Mouse (Mus musculus): ENCODE measurements around the gene Sgta.
"Not testable (repeated sequence)": the region's sequence is repeated elsewhere in the genome, so short reads cannot be mapped to it uniquely, and the experiment has no call there.

Gene Sgta

DNA sequence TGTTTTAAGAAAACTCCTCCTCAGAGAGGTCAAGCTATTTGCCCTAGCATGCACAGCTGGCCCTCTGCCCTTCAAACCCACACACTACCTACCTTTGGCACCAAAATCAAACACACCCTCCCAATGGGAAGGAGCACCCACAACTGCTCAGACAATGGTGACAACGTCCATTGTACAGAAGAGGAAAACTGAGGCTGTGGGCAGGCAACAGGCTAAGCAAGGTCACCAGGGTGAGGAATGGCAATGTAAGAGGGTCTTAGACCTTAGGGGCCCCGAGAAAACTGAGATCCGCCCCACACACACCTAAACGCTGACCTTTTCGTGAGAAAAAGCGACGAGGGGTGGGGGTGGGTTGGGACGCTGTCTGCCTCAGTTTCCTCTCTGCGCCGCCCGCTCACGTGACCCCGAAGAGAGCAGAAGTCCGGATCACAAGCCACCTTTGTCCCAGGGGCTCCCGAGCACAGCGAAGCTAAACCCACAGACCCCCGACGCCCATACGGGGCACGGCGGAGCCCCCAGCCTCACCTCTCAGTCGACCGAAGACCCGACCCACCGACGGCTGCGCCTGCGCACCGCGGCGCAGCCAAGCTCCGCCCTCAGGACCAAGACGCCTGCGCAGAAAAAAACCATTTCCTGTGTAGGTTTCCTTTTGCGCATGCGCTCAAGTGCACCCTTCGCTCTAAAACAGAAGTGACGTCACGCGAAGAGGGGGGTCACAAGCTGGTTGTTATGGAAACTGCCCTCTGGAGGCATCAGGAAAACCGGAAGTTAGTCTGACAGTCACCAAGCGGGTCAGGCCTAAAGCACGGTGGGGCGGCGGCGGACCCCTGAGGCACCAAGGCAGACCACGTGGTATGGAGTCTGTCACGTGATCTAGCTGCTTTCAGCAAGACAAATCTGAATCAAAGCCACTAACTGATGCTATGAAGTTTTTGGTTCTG lies at the start of gene Sgta:
Gene Sgta (minus strand): TSS at position 579 of the 941 bp plus-strand sequence.
- peak; percentile 99 to 100 for DNase-seq

DNA sequence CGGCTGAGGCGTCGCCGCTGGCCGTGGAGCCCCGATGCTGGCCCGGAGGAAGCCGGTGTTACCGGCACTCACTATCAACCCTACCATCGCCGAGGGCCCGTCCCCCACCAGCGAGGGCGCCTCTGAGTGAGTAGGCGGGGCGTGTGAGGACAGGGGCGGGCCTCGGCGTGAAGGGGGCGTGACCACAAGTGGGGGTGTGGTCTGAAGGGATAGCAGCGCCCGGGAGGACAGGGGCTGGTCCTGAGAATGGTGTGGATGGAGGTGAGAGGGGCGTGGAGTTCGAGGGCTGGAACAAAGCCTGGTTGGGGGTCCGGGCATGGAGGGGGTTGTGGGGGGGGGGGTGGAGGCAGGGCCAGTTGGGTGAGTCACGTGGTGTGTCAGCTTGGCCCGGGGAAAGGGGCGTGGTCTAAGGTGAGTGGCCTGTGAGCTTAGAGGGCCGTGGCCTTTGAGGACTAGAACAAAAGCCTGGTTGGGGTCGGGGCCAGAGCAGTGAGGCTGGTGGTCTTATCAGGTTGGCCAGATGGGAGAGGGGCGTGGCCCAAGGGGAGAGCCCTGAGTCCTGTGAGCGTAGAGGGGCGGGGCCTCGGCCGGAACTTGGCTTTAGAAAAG lies 46.2 kb upstream of the Sgta start:
- DNase-seq: peak; percentile 85 to 88

GRCm38 (mm10) chr10:81105565-81106112 lies 45.7 kb upstream of the Sgta start, which contains the start of gene Map2k2:
Gene Map2k2 (plus strand): TSS chr10:81105915.
- peak; percentile 96 to 98 for DNase-seq

DNA sequence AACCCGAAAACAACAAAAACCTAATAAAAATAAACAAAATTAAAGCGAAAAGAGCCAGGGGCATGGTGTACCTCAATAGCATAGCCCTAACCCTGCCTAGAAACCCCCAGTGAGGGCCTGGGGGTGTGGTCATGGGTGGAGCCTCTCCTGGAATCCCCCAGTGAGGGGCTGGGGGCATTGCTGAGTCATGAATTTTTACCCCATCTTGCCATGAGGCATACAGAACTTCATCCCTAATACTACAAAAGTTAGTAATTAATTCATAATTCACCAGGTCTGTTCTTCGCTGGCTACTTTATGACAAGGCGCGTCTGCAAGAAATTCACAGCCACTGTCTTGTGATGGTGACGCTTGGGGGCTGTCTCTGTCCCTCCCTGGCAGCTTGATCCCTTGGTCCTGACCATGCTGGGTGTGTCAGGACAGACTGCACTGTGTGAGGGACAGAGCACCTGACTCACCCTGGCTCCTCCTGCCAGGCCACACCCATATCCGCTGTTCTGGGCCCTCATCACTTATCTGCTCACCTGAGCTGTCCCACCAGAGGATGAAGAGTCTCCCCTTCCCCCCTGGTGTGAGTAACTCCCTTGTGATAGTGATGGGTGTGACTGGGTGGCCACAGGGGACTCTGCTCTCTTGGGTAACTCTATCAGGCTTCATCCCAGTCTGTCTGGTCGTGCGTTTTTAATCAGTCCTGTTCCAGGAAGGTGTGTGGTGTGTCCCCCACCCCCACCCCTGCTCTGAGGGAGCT lies 35.1 kb upstream of the Sgta start:
- no peak for DNase-seq

DNA sequence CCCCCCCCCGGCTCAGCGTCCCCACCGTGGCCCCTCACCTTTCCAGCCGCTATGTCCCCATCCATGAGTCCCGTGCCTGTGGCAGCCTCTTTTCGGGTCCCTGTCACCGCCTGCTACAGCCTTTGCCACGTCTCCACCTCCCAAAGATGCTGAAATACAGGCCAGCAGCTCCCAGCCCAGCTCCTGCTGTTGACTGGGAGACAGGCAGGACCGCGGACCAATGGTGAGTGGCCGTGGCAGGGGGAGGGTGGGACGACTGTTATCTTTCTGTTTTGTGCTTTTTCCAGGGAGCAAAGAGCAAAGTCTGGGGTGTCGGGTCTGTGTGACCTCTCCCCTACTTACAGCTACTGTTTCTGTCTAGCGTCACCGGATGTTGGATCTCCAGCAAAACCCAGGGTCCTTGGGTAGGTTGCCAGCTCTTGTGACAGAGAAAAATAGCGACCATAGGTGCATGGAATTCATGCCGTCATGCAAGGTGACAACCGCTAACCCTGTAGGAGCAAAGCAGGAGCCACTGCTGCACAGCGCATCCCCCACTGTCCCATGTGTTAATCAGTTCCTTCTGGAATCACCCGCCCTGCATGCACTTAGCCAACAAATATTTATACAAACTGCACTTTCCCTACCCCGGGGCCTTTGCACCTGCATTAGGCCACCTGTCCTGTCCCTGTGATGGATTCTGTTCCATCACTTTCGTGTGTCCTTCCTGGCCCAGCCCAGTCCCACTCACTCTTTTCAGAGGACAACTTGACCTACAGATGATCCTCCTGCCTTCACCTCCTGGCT lies 32.7 kb upstream of the Sgta start:
- DNase-seq: no peak

GRCm38 (mm10) chr10:81090621-81091020 lies 30.6 kb upstream of the Sgta start:
- DNase-seq: no peak

DNA sequence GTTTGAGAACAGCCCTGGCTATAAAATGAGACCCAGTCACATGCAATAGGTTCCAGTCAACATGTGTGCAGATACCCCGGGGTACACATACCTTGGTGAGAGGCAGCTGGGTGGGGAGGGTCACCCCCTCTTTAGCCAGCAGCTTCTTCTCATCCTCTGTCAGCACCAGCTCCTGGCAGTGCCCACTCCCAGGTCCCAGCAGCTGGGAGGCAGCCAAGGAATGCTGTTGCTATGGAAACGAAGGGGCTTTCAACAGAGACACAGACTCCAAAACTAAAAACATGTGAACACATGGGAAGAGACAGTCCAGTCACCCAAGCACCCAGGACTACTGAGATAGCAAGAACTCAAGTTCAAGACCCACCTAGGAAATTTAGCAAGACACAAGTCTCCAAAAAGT lies 29.2 kb upstream of the Sgta start:
- DNase-seq: no peak

- DNase-seq: peak; percentile 21 to 24
Observed at GRCm38 (mm10) chr10:81087021-81087420, 27.0 kb upstream of the Sgta start.

DNA sequence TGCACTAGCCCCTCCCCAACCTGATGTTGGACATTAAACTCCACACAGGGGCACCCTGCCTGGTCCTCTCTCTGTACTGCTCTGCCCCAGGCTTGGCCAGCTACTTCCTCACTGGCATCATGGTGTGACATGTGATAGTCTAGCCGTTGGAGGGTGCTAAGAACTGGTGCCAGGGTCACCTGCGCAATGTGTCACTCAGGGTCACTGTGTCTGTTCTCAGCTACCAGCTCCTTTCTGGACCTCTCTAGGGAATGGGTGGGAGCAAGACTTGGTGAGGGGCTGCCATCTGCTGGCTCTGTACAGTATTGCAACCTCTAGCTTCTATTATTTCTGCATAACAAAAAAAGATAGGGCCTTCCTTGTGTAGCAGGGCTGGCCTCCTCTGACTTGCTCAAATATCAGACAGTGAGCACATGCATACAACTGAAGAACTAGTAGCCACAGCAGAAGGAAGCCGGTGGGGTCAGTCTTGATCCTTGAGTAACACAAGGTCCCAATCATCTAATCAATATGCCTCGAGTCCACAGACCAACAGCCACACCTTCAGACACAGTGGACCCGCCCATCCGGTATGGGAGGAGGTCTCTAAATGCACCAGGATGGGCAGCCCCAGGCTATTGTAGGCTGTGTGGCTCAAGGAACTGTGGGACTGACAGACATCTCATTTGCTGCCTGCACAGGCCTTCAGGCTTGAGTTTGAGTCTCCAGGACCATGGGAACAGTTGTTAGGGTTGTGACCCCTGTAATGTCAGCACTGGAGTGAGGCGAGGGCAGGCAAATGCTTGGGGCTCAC lies 22.4 kb upstream of the Sgta start:
- peak; percentile 64 for DNase-seq

- no peak for DNase-seq
Observed at GRCm38 (mm10) chr10:81080008-81080655, 20.2 kb upstream of the Sgta start.

GRCm38 (mm10) chr10:81077916-81078315 lies 17.9 kb upstream of the Sgta start:
- no peak for DNase-seq

GRCm38 (mm10) chr10:81076356-81076755 lies 16.4 kb upstream of the Sgta start:
- no peak for DNase-seq

DNA sequence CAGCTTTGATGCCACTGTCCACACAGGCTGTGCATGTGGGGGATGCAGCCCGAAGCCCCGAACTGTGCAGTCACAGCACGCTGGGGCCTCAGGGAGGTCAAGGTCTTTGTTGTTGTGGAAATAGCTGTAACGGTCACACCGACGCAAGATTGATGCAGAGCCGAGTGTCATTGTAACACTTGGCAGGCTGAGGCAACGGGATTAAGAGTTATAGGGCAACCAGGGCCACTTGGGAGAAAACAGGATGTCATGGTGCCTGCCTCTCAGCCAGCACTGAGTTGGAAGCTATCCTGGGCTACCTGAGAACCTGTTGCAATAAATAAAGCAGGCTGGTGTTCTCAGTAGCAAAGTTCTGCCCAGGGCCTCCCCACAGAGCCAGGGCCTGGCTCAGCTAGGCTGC lies 15.8 kb upstream of the Sgta start:
- no peak for DNase-seq

DNA sequence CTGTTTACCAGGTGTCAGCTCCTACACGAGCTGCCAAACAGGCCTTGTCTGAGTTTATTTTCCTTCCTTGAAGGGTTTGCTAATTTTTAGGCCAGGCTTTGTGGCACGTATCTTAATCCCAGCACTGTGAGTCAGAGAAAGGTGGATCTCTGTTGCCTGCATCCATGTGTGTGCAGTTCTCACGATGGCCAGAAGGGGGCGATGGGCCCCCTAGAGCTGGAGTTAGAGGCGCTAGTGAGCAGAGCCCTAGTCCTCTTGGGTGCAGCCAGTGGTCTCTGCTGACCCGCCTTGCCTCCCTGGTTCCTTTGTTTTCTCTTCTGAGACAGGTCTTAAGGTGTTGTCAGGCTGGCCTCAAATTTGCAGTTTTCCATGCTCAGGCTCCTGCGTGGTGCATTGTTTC lies 13.5 kb upstream of the Sgta start:
- DNase-seq: no peak

DNA sequence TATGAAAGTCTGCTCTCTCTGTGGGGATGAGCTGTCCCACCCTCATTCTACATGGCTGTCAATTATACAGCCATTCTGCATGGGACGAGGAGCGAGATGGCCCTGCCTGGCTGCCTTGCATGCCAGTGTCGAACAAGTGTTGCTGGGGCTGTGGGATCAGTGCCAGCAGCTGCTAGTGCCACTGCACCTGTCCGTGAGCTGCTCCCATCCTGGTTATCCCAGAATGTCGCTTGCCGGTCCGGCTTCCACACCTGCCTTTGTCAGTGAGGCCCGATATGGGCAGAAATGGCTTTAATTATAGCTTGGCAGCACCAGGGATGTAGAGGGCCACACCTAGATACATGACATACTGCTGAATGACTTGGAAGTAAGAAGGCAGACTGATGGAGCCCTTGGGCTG lies 12.3 kb upstream of the Sgta start:
- DNase-seq: no peak

DNA sequence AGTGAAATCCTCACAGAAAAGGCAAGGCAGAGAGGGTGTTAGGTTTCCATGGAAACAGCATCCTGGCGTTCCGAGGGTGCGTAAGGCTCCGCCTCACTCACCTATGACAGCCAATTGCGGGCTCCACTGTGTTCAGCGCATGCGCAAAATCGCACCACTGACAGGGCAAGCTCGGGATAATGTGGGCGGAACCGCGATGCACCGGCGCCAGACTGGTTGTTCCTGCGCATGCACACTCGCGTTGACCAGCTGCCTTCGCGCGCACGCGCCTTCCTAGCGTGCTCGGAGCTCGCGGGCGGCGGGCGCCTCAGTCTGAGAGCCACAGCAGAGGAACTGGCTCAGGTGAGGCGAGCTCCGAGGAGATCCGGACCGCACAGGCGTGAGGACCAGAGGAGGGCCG lies 9.9 kb upstream of the Sgta start, which contains the start of gene Thop1:
Gene Thop1 (plus strand): TSS at position 200 of the 400 bp plus-strand sequence.
- peak; percentile 98 to 99 for DNase-seq

GRCm38 (mm10) chr10:81068706-81069105 lies 8.7 kb upstream of the Sgta start:
- DNase-seq: no peak

DNA sequence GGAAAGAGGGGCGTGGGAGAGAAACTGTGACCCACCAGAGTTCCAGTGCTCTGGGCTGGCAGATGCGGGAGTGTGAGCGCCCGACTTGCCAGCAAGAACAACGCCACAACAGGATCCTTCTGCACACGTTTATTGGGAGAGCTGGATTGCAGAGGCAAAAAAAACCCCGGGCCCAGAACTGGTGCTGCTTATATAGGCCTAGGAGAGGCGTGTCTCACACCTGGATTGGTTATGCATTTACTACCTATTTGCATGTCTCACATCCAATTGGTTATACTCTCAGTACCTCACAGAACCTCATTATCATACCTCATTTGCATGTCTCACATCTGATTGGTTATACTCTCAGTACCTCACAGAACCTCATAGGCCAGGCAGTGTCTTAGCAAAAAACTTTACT lies 4.5 kb upstream of the Sgta start:
- not testable (repeated sequence) for DNase-seq

DNA sequence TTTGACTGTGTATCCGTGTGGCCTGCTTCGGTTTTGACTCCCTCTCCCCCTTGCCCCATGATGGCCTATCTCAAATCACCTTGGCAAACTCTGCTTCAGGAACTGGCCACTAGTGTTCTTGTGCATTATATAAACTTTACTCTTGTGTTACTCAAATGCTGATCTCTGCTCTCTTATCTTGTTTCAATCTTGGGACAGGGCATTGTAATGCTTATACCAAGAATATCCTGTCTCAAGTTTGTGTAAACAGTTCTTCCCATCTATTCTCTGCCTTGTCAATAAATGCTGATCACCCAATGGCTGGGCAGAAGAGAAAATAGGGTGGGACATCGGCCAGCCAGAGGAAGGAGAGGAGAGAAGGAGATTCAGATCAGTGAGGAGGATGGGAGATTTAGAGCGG lies 2.7 kb upstream of the Sgta start:
- peak; percentile 28 to 48 for DNase-seq

DNA sequence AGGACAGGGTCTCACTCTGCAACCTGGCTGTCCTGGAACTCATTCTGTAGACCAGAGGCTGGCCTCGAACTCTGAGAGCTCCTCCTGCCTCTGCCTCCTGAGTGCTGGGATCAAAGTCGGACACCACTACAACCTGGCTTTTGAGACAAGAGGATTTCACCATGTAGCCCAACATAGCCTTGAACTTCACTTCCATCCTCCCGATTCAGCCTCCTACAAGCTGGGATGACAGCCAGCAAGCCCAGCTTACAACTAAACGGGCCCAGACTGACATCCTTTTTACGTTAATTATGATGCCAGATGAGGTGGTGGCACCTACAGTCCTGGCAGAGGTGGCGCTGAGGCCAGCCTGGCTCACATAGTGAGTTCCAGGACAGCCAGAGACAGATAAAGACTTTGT lies 1.1 kb downstream of the Sgta start:
- DNase-seq: no peak

All from lung, adult 18-20 months (tissue).